In the genomic region with DNA sequence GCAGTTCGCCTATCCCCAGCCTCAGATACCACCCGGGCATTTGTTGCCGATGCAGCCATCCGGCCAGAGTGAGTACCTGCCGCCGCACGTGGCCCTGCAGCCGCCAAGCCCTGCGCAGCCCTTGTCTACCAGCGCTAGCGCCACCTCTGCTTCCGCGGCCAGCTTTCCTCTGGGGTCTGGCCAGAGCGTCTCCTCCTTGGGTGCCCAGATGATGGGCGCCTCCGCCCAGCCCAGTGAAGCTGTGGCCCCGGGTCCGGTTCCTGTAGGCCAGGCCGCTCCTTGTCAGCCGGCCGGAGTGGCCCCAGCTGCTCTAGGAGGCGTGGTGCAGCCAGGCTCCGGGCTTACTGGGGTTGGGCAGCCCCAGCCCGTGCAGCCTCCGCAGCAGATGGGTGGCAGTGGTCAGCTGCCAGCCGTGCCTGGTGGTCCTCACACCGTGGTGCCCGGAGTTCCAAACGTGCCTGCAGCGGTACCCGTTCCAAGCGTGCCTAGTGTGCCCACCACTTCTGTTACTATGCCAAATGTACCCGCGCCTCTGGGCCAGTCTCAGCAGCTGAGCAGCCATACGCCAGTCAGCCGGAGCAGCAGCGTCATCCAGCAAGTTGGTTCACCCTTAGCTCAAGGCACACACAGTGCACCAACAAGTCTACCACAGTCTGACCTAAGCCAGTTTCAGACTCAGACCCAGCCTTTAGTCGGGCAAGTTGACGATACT, we compare ENCODE assay signal across 8 mouse cellular contexts. TPM values are rescaled to one million over a fixed set of nuclear protein-coding genes. Genes with fewer than 3 reads are reported as not detected.
DNase-seq lines count a peak whose midpoint lies in the region; ATAC-seq lines count a peak whose summit lies in the region.

No protein-coding gene starts in this region.

- H3K27ac ChIP-seq in hindbrain, embryonic 16.5 days (ENCODE audit: low read depth, low read length): peak overlapping the region; percentile 99

- H3K9ac ChIP-seq in hindbrain, embryonic 16.5 days (ENCODE audit: low read depth, low read length): peak overlapping the region; percentile 99

- H3K36me3 ChIP-seq in hindbrain, embryonic 16.5 days (ENCODE audit: control insufficient read depth, insufficient read depth, low read length): no peaks in the 10 kb centered on the region
- H3K36me3 ChIP-seq in megakaryocyte, embryonic 14.5 days (replicated peaks; ENCODE audit: low read length): peaks cover 7% of the 10 kb centered on the region

- no peaks in the 10 kb centered on the region for H3K9me3 ChIP-seq in hindbrain, embryonic 16.5 days (ENCODE audit: control insufficient read depth, low read length)
- H3K9me3 ChIP-seq in megakaryocyte, embryonic 14.5 days: no peaks in the 10 kb centered on the region

- peak overlapping the region; percentile 95 for H3K4me2 ChIP-seq in hindbrain, embryonic 16.5 days (ENCODE audit: low read length)

- peak; percentile 32 for DNase-seq in T-cell, adult 2 months (ENCODE audit: low spot score)
- peak; percentile 31 to 65 for DNase-seq in cerebellum, postnatal 4 days (ENCODE audit: low spot score in 2 of 2)
- DNase-seq in gastrocnemius, adult 18-20 months (ENCODE audit: low spot score): peak; percentile 36
- peak; percentile 33 to 61 for DNase-seq in left cerebral cortex, postnatal 10 days (ENCODE audit: extremely low spot score in 1 of 2, low spot score in 2 of 2)
- DNase-seq in right cerebral cortex, adult 18-20 months: peak; percentile 41
- peak; percentile 37 for DNase-seq in urinary bladder, postnatal 14 days (ENCODE audit: low spot score)

- H3K27me3 ChIP-seq in hindbrain, embryonic 16.5 days (replicated peaks; ENCODE audit: control insufficient read depth, insufficient read depth, low read length): no peaks in the 10 kb centered on the region
- no peaks in the 10 kb centered on the region for H3K27me3 ChIP-seq in megakaryocyte, embryonic 14.5 days (replicated peaks)

- peaks cover 8% of the 10 kb centered on the region for H3K4me1 ChIP-seq in hindbrain, embryonic 16.5 days (ENCODE audit: control insufficient read depth, insufficient read depth, low read depth, low read length)
- peaks cover 17% of the 10 kb centered on the region for H3K4me1 ChIP-seq in megakaryocyte, embryonic 14.5 days

- intact Hi-C loops in left cerebral cortex, postnatal 10 days (cut with DNase I): loop anchor here (2.0 to 5.0 kb wide), 2 partner anchors 75 to 570 kb away; no protein-coding TSS in a partner anchor

- ATAC-seq in hindbrain, embryonic 16.5 days: peak; percentile 47

- under 1% methylated on average over 37 of the region's 39 CpGs for WGBS in hindbrain, embryonic 16.5 days

- H3K4me3 ChIP-seq in hindbrain, embryonic 16.5 days (ENCODE audit: low read length): peak overlapping the region; percentile 100
- H3K4me3 ChIP-seq in megakaryocyte, embryonic 14.5 days (replicated peaks): peak overlapping the region; percentile 99

RNA-seq across cellular contexts. Expression of a gene that starts 2.4 kb away (rescaled TPM):
- 10 to 100 TPM; 21.3 to 26.5 TPM for total RNA-seq in gastrocnemius, adult 18-20 months (2021)
- 5.7 and 6.9 TPM in 2 replicates for polyA plus RNA-seq in hindbrain, embryonic 16.5 days (2015; fragmentation: Nextera tagmentation; extraction: Ambion mirVana)
- 10 to 100 TPM; 35.1 to 36.3 TPM for total RNA-seq in left cerebral cortex, postnatal 10 days (2021)
- polyA plus RNA-seq in megakaryocyte, embryonic 14.5 days (2012; ENCODE audit: insufficient read depth, low replicate concordance): 8.0 and 14.5 TPM in 2 replicates

Comparison
In these comparisons a context has a peak if more than half of its experiments do, and no peak if none do; other contexts are left out.
1. Peak in every context shown above with its lines: DNase-seq, ATAC-seq, H3K4me3 ChIP-seq and H3K27ac ChIP-seq.